Mouse (Mus musculus) kidney, postnatal 14 days (tissue): ENCODE measurements around the gene Vps35l.

Experiments used
- DNase-seq: peaks from one replicate; pipeline ENCODE4 v3.0.0; 2022; ENCODE audit warnings: mixed read lengths

The Vps35l gene

DNA sequence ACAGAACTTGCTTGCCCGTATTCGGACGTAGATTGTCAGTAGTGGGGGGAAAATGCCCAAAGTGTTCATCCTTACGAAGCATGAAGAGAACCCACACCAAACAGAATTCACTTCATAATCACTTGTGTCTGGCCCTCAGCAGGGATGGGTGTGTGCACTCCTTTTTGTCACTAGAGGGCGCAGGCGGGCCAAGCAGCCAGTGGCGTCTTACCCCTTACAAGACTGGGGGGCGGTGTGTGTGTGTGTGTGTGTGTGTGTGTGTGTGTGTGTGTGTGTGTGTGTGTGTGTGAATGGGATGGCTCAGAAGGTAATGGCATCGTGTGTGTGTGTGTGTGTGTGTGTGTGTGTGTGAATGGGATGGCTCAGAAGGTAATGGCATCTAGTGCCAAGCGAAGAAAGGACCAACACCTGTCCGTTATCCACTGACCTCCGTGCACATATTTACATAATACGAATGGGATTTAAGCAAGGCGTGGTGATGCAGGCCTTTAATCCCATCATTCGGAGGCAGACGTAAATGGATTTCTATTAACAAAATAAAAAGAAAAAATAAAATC is at the start of gene Vps35l:
Gene Vps35l, plus strand, starts transcription at position 252 of the 557 bp plus-strand sequence.
- DNase-seq = peak; percentile 86

DNA sequence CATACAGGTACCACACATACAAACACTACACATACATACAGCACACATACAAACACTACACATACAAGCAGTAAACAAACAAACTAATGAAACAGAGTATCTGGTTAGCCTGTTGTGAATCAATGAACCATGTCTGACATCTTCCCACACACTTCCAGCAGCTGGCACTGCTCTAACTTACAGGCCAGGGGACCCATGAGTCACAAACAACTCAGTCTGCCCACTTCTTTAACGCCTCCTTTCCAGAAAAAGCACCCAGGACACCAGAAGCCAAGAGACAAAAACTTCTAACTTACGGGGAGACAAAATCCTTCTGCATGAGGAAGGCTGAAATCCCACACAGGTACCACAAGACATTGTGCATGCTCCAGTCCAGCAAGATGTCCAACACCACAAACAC is 48.7 kb upstream of the Vps35l start:
- no peak for DNase-seq

- no peak for DNase-seq
Measured at GRCm38 (mm10) chr7:118696146-118696545, 43.9 kb upstream of the Vps35l start.

- DNase-seq = no peak
Measured at GRCm38 (mm10) chr7:118697168-118697567, 42.9 kb upstream of the Vps35l start.

- no peak for DNase-seq
Measured at GRCm38 (mm10) chr7:118698882-118699281, 41.1 kb upstream of the Vps35l start.

DNA sequence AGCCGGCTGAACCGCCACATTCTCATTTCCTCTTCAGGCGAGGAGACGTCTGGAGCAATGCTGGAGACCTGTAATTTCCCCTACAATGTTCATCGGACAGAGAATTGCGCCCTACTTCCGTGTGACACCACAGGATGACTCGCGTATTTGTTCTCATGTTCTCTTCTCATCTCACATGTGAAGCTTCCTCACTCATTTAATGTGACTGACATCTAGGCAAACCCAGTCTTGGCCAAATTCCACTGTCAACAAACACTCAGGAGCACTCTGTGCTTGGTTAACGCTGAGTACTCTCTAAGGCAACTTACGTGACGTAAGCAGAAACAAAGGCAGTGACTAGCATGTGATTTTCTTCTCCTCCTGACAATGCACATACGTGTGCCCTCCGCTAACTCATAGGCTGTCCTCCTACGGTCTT is 36.9 kb upstream of the Vps35l start:
- peak; percentile 14 for DNase-seq

GRCm38 (mm10) chr7:118704001-118704850 is 35.8 kb upstream of the Vps35l start:
- no peak for DNase-seq

DNA sequence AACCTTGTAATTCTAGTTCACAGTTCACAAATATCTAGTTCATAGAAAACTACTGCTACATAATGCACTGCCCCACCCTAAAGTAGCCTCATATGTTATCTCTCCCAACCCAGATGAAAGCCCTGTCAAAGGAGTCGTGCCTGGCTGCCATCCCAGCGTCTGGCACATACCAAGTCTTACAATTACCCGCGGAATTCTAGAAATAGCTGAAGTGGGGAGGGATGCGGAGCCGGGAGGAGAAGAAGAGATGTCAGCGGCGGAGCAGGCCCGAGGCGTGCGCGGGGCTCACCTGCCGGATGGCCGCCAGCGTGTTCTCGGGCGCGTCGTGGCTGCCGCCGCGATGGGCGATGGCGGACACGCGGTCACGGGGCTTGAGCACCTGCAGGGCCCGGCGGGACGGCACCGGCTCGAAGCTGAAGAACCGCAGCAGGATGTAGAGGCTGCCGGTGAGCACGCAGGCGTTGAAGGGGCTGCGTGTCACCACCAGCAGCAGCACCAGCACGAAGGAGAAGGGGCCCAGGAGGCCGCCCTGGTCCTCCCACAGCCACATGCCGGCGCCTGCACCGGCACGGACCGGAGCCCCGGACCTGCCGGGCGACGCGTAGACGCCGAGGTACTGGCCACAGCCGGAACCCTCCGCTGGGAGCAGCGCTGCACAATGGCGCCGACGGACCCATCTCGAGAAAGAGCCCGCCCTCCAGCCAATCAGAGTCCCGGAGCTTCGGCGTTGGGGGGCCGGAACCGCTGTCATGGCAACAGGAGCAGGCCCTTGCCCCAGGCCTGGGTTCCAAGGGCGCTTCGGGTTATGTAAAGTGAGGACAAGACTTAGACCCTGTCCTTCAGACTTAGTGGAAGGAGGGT is 34.7 kb upstream of the Vps35l start, which contains the start of gene Gde1:
Gene Gde1, minus strand, starts transcription at position 678 of the 861 bp plus-strand sequence.
- peak; percentile 96 for DNase-seq

GRCm38 (mm10) chr7:118706051-118706450 is 34.0 kb upstream of the Vps35l start:
- no peak for DNase-seq

DNA sequence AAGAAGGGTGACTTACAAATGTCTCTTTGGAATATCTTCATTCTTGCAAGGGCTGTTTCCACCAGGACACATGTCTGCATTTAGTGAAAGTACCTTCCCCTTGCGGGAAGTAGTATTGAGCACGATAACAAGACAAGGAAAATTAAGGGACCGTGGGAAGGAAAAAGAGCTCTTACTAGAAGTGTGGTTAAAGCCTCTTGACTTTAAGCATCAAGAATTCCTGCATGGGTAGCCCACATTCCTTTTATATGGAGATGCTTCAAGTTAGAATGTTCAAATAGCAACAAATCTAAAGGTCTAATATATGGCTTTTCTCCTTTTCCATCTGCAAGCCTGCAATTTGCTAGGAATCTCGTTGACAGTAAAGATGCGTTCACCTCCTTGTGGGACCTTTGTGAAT is 33.5 kb upstream of the Vps35l start:
- DNase-seq = no peak

- DNase-seq = no peak
Measured at GRCm38 (mm10) chr7:118707216-118707615, 32.8 kb upstream of the Vps35l start.

DNA sequence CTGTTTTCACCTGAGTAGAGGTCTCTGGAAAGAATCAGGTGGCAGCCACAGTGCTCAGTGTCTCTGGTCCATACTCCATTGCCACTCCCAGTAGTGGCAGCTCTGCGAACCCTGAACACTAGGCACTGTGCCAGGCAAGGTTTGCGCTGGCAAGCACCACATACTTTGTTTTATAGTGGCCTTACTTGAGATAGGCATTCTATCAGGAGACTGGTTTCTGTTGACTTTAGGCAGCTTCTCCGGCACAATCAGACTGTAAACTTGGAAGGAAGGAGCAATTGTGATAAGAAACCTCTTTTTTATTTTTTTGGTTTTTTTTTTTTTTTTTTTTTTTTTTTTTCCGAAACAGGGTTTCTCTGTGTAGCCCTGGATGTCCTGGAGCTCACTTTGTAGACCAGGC is 32.0 kb upstream of the Vps35l start:
- peak; percentile 70 for DNase-seq

DNA sequence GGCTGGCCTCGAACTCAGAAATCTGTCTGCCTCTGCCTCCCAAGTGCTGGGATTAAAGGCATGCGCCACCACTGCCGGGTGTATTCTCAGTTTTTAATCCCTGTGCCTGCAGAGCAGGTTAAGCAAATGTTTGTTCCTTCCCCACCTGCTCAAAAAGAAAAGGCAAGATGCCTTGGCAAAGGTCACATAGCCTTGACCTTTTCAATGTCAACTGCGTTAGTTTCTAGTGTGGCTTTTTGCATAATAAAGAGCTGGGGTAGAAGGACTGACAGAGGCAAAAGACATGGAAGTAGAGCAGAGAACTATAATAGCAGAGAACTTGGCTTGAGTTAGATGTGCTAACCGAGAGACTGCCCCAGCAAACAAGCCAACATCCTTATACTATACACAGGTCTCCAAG is 29.2 kb upstream of the Vps35l start:
- no peak for DNase-seq

DNA sequence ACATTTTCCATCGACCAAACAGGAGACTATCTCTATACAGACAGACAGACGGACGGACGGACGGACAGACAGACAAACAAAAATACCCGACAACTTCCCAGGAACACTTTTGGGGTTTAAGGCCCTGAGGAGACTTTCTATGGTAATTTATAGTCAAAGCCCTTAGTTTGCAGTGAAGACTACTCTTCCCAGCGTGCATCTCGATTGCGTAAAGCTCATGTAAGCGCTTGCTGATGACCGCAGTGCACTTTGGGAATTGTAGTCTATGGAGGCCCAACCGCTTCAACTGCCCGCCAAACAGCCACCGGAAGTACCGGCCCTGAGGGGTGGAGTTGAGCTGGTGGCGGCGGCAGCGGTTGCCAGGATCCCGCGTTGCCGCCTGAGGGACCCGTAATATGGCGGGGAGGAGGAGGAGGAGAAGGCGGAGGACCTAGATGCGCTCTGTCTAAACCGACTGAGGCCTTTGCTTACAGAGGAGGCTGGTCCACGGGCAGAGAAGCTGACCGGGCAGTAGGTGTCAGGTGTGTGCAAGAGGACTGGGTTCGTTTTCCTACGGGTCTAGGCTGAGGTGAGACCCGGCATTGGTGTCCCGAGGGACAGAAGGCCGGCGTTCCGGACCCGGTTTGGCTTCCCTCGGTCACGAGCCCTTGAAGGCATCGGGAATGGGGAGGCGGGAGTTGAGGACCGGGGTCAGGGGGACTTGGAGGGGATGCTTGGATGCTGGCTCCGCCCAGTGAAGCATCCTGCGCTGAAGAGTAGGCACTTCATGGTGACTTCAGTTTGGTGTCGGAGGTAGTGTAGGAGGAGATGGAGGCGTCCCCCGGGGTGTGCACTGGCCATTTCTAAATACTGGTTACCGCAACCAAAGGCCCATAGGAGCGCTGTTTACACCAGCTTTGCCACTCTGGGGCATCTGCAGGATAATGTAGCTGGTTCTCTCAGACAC is 27.5 kb upstream of the Vps35l start, which contains the start of gene Ccp110:
Gene Ccp110, plus strand, starts transcription at position 325 of the 946 bp plus-strand sequence.
- peak; percentile 96 for DNase-seq

DNA sequence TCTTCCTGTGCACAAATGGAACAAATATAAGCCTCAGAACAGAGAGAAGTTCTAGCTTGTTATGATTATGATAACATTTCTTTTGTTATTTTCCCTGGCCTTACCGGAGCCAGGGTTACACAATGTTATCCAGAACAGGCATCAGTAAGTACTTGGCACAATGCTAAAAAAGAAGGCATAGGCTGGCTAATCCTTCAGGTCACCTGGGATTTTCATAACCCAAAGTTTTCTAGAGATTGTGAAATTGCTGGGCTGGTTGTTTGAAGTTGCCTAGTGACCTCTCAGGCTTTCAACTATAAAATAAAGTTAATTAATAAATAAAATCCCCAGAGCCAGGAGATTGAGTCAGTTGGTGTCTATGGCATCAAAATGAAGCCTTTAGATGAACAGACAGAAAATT is 25.2 kb upstream of the Vps35l start:
- no peak for DNase-seq

DNA sequence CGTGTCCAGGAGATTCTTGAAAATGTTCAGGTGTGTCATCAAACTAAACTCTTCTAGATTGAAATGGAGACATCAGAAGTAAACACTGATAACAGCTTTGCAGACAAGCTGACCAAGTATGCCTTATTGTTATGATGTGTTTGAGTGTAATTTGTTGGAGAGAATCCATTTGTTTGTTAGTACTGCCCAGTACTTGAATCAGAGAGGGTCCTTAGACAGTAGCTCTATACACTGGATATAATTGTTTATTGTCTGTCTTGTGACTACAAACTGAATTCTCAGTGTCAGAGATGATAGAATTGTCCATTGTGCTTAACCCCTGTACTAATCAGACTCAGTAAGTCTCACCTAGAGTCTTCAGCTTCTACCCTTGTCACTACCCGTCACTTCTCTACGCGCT is 22.0 kb upstream of the Vps35l start:
- no peak for DNase-seq

DNA sequence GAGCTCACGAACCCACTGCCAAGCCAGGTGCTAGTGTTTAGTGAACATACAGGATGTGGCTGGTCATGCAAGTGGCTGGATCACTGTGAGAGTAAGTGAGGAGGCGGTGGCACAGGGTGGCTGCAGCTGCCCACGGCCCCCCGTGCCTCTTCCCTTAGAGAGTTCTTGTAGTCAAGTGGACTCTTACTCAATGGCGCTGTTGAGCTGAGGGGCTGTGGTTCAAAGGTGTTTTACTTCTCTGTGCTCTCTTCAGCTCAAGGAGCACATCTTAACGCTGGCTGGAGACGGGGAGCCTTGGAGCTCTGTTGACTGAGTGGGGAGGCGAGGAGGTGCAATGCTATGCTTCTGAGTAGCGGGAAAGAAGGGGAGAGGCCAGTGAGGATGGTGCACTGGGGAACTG is 16.1 kb upstream of the Vps35l start:
- DNase-seq = no peak

DNA sequence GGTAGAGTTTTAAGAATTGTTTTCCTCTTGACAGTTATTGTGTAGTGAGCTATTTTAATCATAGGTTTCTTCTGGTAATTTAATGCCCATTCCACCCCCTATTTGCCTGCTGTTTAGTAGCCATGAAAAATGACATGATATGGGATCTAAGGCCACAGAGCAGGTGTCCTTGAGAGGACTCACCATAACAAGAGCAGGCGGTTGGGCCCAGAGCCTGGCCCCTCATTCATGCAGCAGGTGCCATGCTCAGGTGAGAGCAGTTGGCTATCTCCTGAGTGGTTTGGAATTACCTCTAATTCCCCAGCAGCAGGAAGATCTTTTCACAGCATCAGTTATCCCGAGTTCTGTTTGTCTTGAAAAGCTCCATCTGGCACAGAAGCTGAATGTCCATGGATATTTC is 14.6 kb upstream of the Vps35l start:
- no peak for DNase-seq

DNA sequence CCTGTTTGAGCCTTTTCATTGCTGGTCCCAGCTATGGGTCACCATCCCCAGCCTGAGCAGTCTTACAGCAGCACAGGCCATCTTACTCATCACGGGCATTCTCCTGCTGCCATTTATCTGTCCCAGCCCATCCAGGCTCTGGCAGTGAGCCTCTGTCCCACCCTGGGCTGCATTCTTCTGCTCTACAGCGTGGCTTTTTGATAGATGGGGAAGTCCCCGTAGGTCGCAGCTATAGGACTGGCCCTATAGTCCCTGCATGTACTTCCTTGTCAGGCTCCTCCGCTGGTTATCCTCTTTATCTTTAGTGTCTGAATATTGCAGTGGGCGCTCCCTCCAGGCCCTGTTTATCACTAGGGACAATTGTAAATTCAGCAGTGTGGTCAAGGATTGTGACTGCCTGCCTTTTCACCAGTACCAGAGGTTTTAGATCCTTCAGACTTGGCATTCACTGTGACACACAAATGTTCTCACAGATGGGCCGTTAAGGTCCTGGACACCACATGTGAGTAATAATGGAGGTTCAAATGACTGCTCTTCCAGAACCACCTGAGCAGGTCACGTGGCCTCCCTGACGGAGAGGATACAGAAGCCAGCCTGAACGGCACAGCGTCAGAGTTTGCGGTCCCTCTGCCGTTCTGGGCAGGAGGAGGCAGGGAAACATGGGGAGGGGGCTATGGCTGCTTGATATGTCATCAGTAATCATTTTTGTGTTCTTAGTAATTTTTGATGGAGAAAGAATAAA is 11.0 kb upstream of the Vps35l start:
- no peak for DNase-seq

GRCm38 (mm10) chr7:118731781-118732180 is 8.2 kb upstream of the Vps35l start:
- DNase-seq = no peak

DNA sequence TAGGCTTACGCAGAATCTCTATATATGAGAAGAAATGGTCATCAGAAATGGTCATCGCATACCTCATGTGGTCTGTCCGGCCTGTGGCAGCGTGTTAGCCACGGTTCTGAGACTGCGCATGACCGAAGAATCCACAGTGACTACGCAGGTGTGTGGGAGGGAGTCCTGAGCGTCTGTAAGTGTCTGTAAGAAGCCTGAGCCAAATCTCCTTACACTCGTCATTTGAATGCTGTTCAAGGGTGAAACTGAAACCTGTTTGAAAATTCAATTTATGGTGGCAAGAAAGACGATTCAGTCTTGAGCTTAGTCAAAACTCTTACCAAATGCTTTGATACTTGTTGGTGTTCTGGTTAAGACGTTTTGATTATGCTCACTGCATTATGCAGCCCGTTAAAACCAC is 6.8 kb upstream of the Vps35l start:
- DNase-seq = no peak
